Mouse (Mus musculus): ENCODE data around the gene B830017H08Rik.

Gene B830017H08Rik

DNA sequence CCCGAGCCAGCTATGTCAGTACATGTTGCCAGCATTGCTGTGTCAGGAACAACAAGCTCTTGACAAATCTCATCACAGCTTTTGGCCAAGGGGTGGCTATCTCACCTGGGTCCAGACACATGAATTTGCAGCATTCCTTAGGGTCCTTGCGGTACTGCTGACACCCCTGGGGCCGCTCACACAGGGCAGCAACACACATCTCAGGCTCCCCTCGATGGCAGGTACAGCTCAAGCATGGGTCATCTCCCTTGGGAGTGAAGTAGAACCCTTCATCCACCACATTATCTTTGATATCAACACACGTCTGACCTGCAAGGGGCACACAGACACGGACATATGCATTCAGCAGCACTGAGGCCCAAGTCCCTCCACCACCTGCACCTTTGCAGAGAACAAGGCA, 16.6 kb downstream of the B830017H08Rik start:
- DNase-seq (ENCODE audit: low spot score in 2 of 2) = no peak

DNA sequence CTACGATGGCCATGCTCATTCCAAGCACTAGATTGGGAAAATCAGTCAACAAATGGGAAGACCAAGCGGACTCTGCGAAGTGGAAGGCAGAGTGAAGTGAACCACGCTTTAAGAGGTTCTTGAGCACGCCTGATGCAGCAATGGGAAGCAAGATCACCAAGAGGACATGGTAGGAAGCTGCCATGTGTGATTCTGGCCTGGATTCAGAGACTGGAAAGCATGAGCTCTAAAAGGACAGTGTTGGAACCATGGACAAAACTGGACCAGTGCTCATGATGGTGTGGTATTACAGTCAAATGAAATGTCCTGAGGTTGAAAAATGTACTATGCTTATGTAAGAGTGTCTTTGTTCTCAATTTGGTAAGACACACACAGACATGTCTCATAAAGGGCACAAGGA, 18.4 kb downstream of the B830017H08Rik start:
- DNase-seq (ENCODE audit: low spot score in 2 of 2) = no peak

DNA sequence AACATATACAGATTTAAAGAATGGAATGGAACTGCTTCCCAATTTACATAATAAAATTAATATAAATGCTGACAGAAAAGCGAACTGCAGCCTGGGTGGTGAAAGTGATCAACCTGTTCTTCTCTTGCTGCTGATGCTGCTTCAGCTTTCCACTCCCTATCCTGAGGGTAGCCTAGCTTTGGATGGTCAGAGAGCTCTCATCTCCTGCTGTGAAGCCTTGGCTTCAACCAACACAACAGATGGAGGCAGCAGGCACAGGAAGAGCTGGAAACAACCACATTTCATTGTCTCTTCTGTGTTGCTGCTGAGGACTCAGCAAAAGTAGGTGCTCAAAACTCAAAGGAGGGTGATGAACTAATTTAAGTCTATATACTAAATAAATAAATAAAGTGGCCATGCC, 18.9 kb downstream of the B830017H08Rik start:
- DNase-seq (ENCODE audit: low spot score in 2 of 2) = peak in 1 of 2 experiments; percentile 49

DNA sequence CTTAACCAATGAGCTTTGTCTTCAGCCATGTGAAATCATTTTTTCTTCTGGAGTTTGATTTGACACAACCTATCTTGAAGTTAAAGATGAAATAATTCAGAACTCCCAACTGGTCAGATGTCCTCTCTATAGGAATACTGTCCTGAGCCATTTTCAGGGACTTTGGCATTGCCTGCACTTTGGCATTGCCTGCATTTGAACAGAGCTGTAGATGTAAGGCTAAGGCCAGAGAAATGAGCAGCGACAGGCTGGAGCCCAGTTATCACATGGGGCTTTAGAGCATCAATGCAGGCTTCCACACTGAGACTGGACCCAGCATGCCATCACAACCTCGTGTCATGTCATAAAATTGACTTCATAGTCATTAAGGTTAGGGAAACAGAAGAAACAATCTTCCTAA, 20.3 kb downstream of the B830017H08Rik start:
- no peak for DNase-seq (ENCODE audit: low spot score in 2 of 2)

DNA sequence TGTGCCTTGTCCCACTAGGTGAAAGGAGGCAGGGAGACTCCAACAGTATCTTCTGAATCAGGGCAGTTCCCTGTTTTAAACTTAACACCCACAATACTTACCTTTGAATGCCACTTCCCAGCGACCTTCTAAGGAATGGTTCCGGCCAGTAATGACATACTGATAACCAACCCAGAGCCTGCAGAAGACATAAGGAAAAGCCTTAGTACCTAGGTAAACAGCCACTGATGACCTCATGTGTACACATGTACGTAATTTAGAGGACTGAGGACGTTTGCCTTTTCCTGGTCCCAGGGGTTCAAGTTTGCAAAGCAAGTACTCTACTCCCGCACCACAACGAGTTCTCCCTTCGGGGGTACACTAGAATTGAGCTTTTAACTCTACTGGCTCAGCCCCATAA, 24.2 kb downstream of the B830017H08Rik start:
- no peak for DNase-seq (ENCODE audit: low spot score in 2 of 2)

DNA sequence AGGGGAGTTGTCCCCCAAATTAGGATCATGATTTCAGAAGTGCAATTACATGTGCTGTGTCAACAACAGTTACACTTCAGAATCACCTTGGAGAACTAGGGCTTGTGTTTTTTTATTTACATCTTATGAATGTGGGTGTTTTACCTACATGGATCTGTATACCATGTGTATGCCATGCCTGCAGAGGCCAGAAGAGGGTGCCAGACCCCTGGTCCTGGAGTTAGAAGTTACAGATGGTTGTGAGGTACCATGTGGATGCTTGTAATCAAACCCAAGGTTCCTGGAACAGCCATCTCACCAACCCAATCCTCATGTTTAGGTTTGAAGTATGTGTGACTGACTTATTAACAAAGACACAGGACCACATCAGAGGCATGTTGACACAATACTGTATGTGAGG, 25.7 kb downstream of the B830017H08Rik start:
- no peak for DNase-seq (ENCODE audit: low spot score in 2 of 2)

DNA sequence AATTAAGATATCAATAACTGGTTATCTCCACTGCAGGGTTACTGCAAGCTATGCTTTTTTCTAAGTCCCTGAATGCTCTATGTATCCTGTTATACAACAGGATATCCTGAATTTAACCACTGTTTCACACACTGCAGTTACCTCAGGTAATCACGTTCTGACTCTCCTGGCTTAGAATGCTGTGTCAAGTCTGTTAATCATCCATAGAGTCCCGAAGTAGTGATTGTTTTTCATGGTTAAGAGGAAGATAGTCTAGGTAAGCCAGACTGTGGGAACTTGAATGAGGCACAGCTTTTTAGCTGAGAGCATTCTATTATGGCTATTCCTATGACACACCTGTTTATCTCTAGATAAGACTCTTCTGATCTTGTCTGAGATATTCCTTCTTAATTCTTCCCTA, 32.4 kb downstream of the B830017H08Rik start:
- DNase-seq (ENCODE audit: low spot score in 2 of 2) = no peak

DNA sequence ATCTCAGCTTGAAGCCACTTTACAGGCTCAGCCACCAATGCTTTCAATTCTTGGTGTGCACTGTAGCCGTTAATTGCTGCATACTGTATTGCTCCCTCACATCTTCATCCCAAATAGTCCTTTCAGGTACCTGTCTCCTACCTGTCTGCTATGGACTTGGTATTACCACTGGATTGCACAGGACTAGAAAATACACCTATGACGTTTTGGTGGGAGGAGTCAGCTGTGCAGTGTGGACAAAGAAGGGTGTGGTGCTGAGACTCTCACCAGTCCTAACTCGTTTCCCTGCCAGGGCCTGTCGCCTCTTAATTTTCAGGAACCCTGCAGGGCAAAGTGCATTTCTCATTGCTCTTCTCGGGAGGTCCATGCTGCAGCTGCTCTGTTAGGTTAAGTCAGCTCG, 32.8 kb downstream of the B830017H08Rik start:
- no peak for DNase-seq (ENCODE audit: low spot score in 2 of 2)

DNA sequence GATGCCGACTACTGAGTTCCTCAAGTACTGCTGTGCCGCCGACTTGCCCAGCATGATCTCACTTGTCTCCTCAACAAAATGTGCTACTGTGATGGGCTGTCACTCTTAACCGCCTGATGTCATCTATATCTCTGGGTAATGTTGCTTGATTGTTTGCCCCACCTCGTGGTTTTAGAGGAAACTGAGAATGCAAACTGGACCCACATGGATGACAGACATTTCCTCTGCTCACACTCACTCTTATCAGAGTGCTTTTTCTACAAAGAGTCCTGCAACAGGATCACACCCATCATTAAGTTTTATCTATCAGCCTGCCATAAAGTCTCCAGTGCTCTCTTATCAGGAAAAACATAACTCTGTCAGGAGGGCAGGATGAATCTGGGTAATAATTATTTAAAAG, 38.3 kb downstream of the B830017H08Rik start:
- DNase-seq (ENCODE audit: low spot score in 2 of 2) = no peak

DNA sequence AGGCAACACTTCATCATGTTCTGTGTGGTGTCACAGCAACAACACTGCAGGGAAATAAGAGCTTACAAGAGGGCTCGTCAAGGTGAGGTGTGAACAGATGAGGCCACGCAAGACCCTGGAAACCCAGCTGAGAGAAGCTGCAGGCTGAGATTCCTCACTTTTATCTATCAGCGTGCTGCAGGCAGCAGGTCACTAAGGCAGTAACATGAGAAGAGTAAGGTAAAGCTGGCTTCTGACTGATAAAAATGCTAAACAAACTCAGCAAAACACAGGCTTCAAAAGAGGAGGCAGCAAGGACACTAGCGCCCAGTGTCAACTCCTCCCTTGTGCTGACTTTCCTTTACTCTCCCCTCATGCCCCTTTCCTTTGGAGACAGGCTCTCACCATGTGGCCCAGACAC, 40.1 kb downstream of the B830017H08Rik start:
- DNase-seq (ENCODE audit: low spot score in 2 of 2) = no peak

DNA sequence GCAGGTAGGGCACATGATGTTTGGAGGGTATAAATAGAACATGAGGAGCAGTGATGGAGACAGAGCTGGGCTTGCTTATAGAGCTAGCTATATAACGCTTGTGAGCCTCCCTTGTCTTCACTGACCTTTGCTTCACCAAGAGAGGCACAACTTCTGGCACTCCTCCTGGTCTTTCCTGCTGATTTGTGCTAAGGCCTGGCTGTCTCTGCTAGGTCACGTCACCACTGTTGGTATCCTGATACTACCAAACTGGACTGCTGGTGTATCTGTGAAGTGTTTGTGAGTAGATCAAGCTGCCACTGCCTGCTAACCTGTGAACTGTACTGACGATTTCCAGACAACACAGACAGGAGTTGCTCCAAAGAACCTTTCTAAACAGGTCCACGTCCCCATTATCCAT, 42.3 kb downstream of the B830017H08Rik start:
- DNase-seq (ENCODE audit: low spot score in 2 of 2) = no peak

DNA sequence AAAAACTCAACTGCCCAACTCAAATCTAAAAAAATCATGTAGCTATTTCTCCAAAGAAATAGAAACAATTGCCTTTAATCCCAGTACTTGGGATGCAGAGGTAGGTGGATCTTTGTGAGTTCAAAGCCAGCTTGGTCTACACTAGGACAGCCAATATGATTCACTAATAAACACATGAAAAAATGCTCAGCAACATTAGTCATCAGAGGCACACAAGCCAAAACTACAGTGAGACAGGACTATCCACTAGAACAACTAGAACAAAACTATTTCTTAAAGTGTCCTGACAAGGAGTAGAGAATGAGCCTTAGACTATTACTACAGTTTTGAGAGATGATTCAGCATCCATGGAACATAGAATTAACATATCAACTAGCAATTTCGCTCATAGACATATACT, 43.2 kb downstream of the B830017H08Rik start:
- DNase-seq (ENCODE audit: low spot score in 2 of 2) = no peak

DNA sequence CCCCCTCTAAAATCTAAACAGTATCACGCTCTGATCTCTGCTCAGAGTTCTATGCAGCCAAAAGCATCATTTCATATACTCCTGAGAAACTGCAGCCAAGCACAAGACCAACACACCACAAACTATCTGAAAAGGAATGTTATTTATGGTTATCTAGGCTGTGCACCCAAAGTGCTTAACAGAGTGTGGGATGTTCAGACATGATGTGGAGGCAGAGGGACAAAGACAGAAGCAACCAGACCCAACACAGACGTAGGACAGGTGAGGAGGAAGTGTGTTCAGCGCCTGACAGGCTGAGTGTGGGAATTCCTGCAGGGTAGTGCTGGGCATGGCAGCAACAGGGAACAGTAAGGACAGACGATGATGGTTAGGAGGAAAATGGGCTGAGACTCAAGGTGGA, 46.6 kb downstream of the B830017H08Rik start:
- DNase-seq (ENCODE audit: low spot score in 2 of 2) = no peak

DNA sequence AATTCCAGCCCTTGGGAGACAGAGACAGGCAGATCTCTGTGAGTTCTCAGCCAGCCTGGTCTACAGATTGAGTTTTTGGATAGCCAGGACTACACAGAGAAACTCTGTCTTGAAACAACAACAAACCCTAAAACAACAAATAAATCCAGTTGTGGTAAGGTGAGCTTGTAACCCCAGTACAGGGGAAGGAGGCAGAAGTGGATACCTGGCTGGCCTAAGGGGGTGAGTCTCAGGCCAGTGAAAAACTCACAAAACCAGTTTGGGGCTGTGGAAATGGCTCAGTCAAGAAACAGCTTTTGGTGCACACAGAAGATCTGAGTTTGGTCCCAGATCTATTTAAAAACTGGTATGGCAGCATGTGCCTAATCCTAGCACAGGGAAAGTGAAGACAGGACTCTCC, 49.3 kb downstream of the B830017H08Rik start:
- DNase-seq (ENCODE audit: low spot score in 2 of 2) = no peak

DNA sequence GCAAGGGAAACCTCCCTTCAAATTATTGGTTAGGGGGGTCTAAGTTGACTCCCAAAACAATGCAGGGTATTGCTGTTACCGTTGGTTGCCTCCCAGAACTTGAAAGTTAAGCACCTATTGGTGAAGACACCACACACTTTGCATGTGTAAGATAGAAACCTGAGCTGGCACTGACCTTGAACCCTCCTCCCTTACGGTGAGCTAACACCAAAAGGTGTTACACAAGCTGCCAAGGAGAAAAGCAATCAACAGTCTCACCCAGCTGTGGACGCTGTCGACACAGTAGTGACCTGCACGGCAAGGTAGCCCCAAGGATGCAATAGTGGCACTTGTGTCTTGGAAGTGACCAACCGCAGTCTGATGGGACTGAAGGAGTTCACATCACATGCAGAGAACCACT, 51.2 kb downstream of the B830017H08Rik start:
- no peak for DNase-seq (ENCODE audit: low spot score in 2 of 2)

All from cerebellum, postnatal 4 days (tissue).